Comparison of ENCODE assay signal across 11 mouse cellular contexts in genomic region chr2:143696026-143696557, GRCm38 (mm10).
DNase-seq lines count a peak whose midpoint lies in the region; ATAC-seq lines count a peak whose summit lies in the region.
"Had no signal": no experiment of that assay in that cellular context is flagged by ENCODE, and none has a peak within 500 bp of the region (broad histone marks: within the 10 kb centered on the region; RNA-seq: fewer than 3 reads in every experiment).

No protein-coding gene starts in this region.

- H3K4me3 ChIP-seq in limb, embryonic 13.5 days, result no peak overlapping the region
- no peak overlapping the region for H3K4me3 ChIP-seq in limb, embryonic 10.5 days
- H3K4me3 ChIP-seq: erythroblast, embryonic 14.5 days had no signal

- 52% methylated on average over 14 of the region's 14 CpGs for WGBS in limb, embryonic 13.5 days
- WGBS in limb, embryonic 10.5 days, result 72% methylated on average over 14 of the region's 14 CpGs

- intact Hi-C loops in heart, postnatal 36 days (cut with DNase I), result no loop called here
- intact Hi-C loops in gastrocnemius, postnatal 36 days (cut with DNase I), result no loop called here

- H3K27ac ChIP-seq in limb, embryonic 13.5 days, result no peak overlapping the region
- no peak overlapping the region for H3K27ac ChIP-seq in limb, embryonic 10.5 days

- DNase-seq in heart, adult 11 months, result peak; percentile 66
- no peak for DNase-seq in heart, postnatal 36 days
- DNase-seq in limb, embryonic 10.5 days (ENCODE audit: low spot score), result no peak
- DNase-seq in layer of hippocampus, postnatal 14 days (ENCODE audit: low spot score in 2 of 2), result peak; percentile 12 to 28
- peak; percentile 46 for DNase-seq in retina, postnatal 7 days (ENCODE audit: low read depth, low spot score)
- DNase-seq in urinary bladder, postnatal 10 days (ENCODE audit: low spot score), result no peak
- DNase-seq in gastrocnemius, postnatal 36 days, result no peak

- H3K4me2 ChIP-seq in limb, embryonic 13.5 days (replicated peaks), result 0 out of 2 replicates have a peak overlapping the region, but pooled peaks have one; percentile 15

- ATAC-seq in limb, embryonic 13.5 days (ENCODE audit: low FRiP score, low read depth), result peak; percentile 64
- ATAC-seq: CD4-positive, CD25-positive, alpha-beta regulatory T cell, adult 4 months; lung, postnatal 0 days had no signal

- H3K27me3 ChIP-seq in limb, embryonic 13.5 days, result no peaks in the 10 kb centered on the region
- H3K27me3 ChIP-seq in limb, embryonic 10.5 days (ENCODE audit: low read depth, poor library complexity, severe bottlenecking), result no peaks in the 10 kb centered on the region

- H3K9me3 ChIP-seq in limb, embryonic 13.5 days, result peaks cover 12% of the 10 kb centered on the region
- no peaks in the 10 kb centered on the region for H3K9me3 ChIP-seq in limb, embryonic 10.5 days (replicated peaks)

- H3K36me3 ChIP-seq in limb, embryonic 13.5 days, result no peaks in the 10 kb centered on the region
- no peaks in the 10 kb centered on the region for H3K36me3 ChIP-seq in limb, embryonic 10.5 days

- no peak overlapping the region for H3K9ac ChIP-seq in limb, embryonic 13.5 days

- no peaks in the 10 kb centered on the region for H3K4me1 ChIP-seq in limb, embryonic 13.5 days
- H3K4me1 ChIP-seq in limb, embryonic 10.5 days, result 0 out of 2 replicates have a peak, but pooled peaks cover 6% of the 10 kb centered on the region

Comparison
In these comparisons a context has a peak if more than half of its experiments do, and no peak if none do; other contexts are left out.
1. DNase-seq: peak in heart, adult 11 months (single experiment), layer of hippocampus, postnatal 14 days (2 of 2) and retina, postnatal 7 days (single experiment); none in heart, postnatal 36 days (0 of 2), limb, embryonic 10.5 days (single experiment), urinary bladder, postnatal 10 days (single experiment) and gastrocnemius, postnatal 36 days (0 of 2).